ENCODE assay signal across 8 mouse cellular contexts in the genomic region with DNA sequence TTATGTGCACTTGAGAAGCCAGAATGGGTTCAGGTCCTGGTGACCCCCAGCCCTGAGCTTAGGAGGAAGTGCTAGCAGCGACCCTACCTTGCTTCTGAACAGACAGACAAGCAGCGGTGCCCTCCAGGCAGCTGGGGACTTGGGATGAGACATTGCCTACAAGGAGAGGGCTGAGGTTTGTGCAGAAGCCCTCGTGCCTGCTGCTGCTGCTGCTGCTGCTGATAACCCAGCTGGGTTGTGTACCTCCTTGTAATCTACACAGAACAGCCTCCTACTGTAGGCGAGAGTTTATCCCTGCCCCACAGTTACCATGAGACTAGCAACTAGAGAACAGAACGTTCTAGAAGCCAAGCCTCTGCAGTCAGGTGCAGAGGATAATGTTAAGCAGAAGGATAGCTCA.
DNase-seq lines count a peak whose midpoint lies in the region; ATAC-seq and TF ChIP-seq lines count a peak whose summit lies in the region.

No protein-coding gene starts in this region.

- TF ChIP-seq EP300 in lung, postnatal 0 days (IDR thresholded peaks at IDR 0.05): 0 out of 2 replicates have a peak, but pooled peaks have one; percentile 33

- peaks cover 41% of the 10 kb centered on the region for H3K4me1 ChIP-seq in lung, postnatal 0 days (ENCODE audit: insufficient read depth, low read depth, low read length)
- H3K4me1 ChIP-seq in limb, embryonic 10.5 days: peaks cover 74% of the 10 kb centered on the region
- H3K4me1 ChIP-seq in neural tube, embryonic 12.5 days: peaks cover 64% of the 10 kb centered on the region

- 7% methylated on average over 5 of the region's 5 CpGs for WGBS in lung, postnatal 0 days
- 52% methylated on average over 5 of the region's 5 CpGs for WGBS in limb, embryonic 10.5 days
- 49% methylated on average over 5 of the region's 5 CpGs for WGBS in neural tube, embryonic 12.5 days

- peak overlapping the region; percentile 58 for H3K9ac ChIP-seq in lung, postnatal 0 days (replicated peaks; ENCODE audit: low read depth)
- peak overlapping the region; percentile 56; the same call in 1 of the 2 replicates for H3K9ac ChIP-seq in neural tube, embryonic 12.5 days

- peak overlapping the region; percentile 46 for H3K4me3 ChIP-seq in lung, postnatal 0 days (ENCODE audit: low read depth, low read length)
- H3K4me3 ChIP-seq in limb, embryonic 10.5 days: peak overlapping the region; percentile 55
- H3K4me3 ChIP-seq in neural tube, embryonic 12.5 days: peak overlapping the region; percentile 39

- intact Hi-C loops in gastrocnemius, postnatal 14 days (cut with DNase I; ENCODE audit: low total_unique reads): no loop called here

- H3K4me2 ChIP-seq in lung, postnatal 0 days (replicated peaks; ENCODE audit: low read depth, low read length): peak overlapping the region; percentile 75
- H3K4me2 ChIP-seq in neural tube, embryonic 12.5 days (replicated peaks): peak overlapping the region; percentile 66

- DNase-seq in lung, postnatal 0 days (ENCODE audit: low spot score): no peak
- DNase-seq in lung, postnatal 4 days: no peak
- no peak for DNase-seq in limb, embryonic 10.5 days (ENCODE audit: low spot score)
- DNase-seq in ovary, postnatal 10 days (ENCODE audit: low spot score): no peak
- DNase-seq in frontal cortex, postnatal 10 days (ENCODE audit: low spot score in 2 of 2): no peak
- DNase-seq in gastrocnemius, postnatal 14 days: no peak

- H3K9me3 ChIP-seq in lung, postnatal 0 days (ENCODE audit: low read length): no peaks in the 10 kb centered on the region
- H3K9me3 ChIP-seq in limb, embryonic 10.5 days (replicated peaks): no peaks in the 10 kb centered on the region
- no peaks in the 10 kb centered on the region for H3K9me3 ChIP-seq in neural tube, embryonic 12.5 days

- H3K27me3 ChIP-seq in lung, postnatal 0 days (replicated peaks; ENCODE audit: insufficient read depth, low read length): no peaks in the 10 kb centered on the region
- no peaks in the 10 kb centered on the region for H3K27me3 ChIP-seq in limb, embryonic 10.5 days (ENCODE audit: low read depth, poor library complexity, severe bottlenecking)
- H3K27me3 ChIP-seq in neural tube, embryonic 12.5 days (replicated peaks): no peaks in the 10 kb centered on the region

- peak overlapping the region; percentile 97 for H3K27ac ChIP-seq in lung, postnatal 0 days (ENCODE audit: low read length)
- H3K27ac ChIP-seq in limb, embryonic 10.5 days: peak overlapping the region; percentile 92
- no peak overlapping the region for H3K27ac ChIP-seq in neural tube, embryonic 12.5 days

- no peak for TF ChIP-seq CTCF in lung, postnatal 0 days (IDR thresholded peaks at IDR 0.05)

- no peak for ATAC-seq in lung, postnatal 0 days
- peak; percentile 75 for ATAC-seq in erythroblast, adult 5-6 weeks (replicated peaks; ENCODE audit: low FRiP score, poor library complexity, severe bottlenecking)
- no peak for ATAC-seq in neural tube, embryonic 12.5 days (ENCODE audit: low FRiP score, low read depth)

- H3K36me3 ChIP-seq in lung, postnatal 0 days (ENCODE audit: insufficient read depth, low read length): no peaks in the 10 kb centered on the region
- H3K36me3 ChIP-seq in limb, embryonic 10.5 days: peaks cover 48% of the 10 kb centered on the region
- peaks cover 20% of the 10 kb centered on the region; the same call in 1 of the 2 replicates for H3K36me3 ChIP-seq in neural tube, embryonic 12.5 days
